Mouse (Mus musculus): Measurements from ENCODE around the gene Ftl1.

The Ftl1 gene

DNA sequence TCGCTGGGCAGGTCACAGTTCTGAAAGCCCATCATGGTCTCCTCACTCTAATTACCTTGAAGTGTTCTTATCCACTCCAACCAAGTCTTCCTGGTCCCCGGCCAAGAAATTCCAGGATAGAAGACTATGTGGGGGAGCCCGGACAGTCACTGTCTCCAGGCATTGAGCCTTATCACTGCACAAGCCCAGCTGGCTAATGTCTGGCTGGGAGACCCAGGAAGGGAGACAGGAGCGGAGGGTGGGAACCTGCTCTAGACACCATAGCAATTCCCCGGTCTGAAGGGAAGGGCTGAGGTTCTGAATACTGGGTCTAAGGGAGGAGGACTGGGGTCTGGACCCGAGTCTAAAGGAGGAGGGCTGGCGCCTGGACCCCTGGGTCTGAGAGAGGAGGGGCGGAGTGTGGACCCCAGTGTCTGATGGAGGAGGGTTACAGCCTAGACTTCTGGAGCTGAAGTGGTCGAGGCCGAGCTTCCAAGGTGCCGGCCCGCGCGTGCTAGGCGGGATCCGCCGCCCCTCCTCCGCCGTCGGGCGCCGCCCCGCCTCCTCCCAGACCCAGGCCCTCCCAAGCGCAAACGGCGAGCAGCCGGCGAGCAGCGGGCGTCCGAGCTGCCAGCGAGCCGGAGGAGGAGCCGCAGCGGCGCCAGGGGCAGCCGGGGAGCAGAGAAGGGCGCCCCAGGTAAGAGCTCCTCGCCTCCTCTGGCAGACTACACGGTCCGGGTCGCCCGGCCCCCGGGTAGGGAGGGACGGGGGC lies 46.4 kb downstream of the Ftl1 start, which contains the start of gene Ntf5:
Gene Ntf5 (plus strand): TSS at position 583 of the 751 bp plus-strand sequence.
- no peak for DNase-seq (ENCODE audit: low read depth, low spot score)

- no peak for DNase-seq (ENCODE audit: low read depth, low spot score)
These were observed 47.3 kb downstream of the Ftl1 start for GRCm38 (mm10) chr7:45412421-45412820.

GRCm38 (mm10) chr7:45409497-45410163 lies 50.1 kb downstream of the Ftl1 start:
- no peak for DNase-seq (ENCODE audit: low read depth, low spot score)

GRCm38 (mm10) chr7:45408949-45409348 lies 50.7 kb downstream of the Ftl1 start:
- no peak for DNase-seq (ENCODE audit: low read depth, low spot score)

GRCm38 (mm10) chr7:45408351-45408750 lies 51.3 kb downstream of the Ftl1 start:
- no peak for DNase-seq (ENCODE audit: low read depth, low spot score)

Data from forelimb bud, embryonic 11.5 days (tissue).